Mouse (Mus musculus): ENCODE data around the gene Drd1.
A peak's percentile ranks its signal among the peaks of the same experiment; 100 is the strongest.

Gene Drd1

DNA sequence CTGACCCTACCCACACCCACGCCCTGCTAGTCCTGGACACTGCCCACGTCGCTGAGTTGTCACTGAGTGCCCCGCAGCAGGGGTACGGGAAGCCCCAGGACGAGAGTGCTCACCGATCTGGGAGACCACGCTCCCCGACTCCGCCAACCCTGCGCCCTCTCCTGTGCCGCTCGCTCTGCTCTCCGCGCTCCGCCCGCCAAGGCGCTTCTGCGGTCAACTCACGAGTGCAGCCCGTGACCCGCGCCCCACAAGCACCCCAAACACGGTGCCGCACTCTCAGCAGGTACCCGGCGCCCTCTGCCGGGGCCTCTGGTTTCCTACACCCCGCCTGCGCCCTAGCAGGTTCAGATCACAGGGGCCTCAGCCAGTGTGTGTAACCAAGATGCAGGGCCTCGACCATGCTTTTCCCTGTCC lies at the start of gene Drd1:
TSS of gene Drd1 (minus strand) at position 258 of the 414 bp plus-strand sequence.
- no peak for DNase-seq (ENCODE audit: low spot score)

- no peak for DNase-seq (ENCODE audit: low spot score)
Measured at GRCm38 (mm10) chr13:54103866-54104265, 48.4 kb upstream of the Drd1 start.

- DNase-seq (ENCODE audit: low spot score): no peak
Measured at GRCm38 (mm10) chr13:54103271-54103670, 47.8 kb upstream of the Drd1 start.

GRCm38 (mm10) chr13:54102061-54102460 lies 46.6 kb upstream of the Drd1 start:
- no peak for DNase-seq (ENCODE audit: low spot score)

- peak; percentile 74 for DNase-seq (ENCODE audit: low spot score)
Measured at GRCm38 (mm10) chr13:54101031-54101820, 45.7 kb upstream of the Drd1 start.

GRCm38 (mm10) chr13:54097797-54098196 lies 42.3 kb upstream of the Drd1 start:
- DNase-seq (ENCODE audit: low spot score): no peak

DNA sequence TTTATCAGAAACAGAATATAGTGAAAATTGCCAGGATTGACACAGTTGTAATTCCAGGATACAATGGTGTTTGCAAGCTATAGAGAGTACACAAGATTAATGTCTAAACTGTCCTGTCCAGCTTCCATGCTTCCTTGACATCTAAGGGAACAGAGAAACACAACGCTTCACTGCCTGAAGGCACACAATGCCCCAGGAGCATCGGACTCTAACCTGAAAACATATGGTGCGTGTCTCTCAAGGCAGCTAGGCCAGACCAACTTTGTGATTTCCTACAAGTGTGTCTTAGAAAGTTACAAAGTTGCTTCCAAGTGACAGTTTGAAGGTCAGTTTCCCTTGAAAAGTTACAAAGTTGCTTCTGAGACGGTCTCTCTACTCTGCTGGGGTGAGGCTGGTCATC lies 41.7 kb upstream of the Drd1 start:
- no peak for DNase-seq (ENCODE audit: low spot score)

- DNase-seq (ENCODE audit: low spot score): no peak
Measured at GRCm38 (mm10) chr13:54095721-54096120, 40.2 kb upstream of the Drd1 start.

DNA sequence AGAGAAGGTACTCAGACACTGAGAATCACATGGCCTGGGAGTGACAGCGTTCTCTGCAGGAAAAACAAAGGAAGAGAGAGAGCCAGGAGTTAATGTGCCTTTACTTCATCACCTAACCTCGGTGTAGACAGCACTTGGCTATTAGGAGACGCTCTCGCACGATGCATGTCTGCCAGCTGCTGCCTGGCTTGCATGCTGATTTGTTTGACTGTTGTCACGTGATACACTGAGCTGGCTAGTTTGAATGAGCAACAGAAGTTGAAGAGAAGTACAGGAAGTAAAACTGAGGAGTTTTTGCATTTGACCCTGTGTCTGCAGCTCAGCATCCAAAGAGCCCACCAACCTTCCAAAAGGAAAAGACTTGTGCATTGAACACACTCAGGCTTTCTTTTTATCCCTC lies 39.5 kb upstream of the Drd1 start:
- DNase-seq (ENCODE audit: low spot score): no peak

GRCm38 (mm10) chr13:54094349-54094748 lies 38.8 kb upstream of the Drd1 start:
- no peak for DNase-seq (ENCODE audit: low spot score)

GRCm38 (mm10) chr13:54091719-54092118 lies 36.2 kb upstream of the Drd1 start:
- no peak for DNase-seq (ENCODE audit: low spot score)

- no peak for DNase-seq (ENCODE audit: low spot score)
Measured at GRCm38 (mm10) chr13:54085266-54085665, 29.8 kb upstream of the Drd1 start.

DNA sequence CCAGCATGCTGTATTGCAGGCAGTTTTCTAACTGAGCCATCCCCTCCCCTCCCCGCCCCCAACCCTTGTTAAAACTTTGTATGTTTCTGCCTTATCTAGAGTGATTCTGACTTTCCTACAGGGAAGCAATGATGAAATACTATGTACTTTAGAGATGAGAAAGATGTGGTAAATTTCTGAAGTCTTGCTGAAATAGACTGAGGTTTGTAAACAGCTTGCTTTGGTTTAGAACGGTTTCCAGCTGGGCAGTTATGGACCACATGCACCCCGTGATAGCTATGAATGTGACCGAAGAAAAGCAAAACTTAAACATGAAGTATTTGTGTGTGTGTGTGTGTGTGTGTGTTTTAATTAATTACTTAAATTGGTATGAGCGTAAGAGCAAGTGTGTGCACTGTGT lies 29.3 kb upstream of the Drd1 start:
- DNase-seq (ENCODE audit: low spot score): no peak

- no peak for DNase-seq (ENCODE audit: low spot score)
Measured at GRCm38 (mm10) chr13:54084178-54084577, 28.7 kb upstream of the Drd1 start.

GRCm38 (mm10) chr13:54082946-54083345 lies 27.4 kb upstream of the Drd1 start:
- DNase-seq (ENCODE audit: low spot score): no peak

DNA sequence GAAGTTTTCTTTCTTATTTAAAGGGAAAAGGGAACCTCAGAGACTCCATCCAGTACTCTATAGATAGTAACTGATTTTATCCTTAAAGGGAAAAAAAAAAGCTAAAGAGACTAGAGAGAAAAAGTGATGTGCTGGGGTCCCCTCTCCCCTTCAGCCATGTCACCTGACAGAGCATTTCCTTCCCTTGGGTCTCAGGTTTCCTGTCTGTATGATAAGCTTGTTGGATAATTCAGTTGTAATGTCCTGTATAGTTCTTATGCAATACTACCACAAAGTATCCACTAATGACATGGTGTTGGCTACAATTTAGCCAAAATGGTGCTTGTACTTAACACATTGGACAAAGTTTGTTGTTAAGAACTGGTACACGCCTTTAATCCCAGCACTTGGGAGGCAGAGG lies 25.3 kb upstream of the Drd1 start:
- no peak for DNase-seq (ENCODE audit: low spot score)

GRCm38 (mm10) chr13:54079782-54080759 lies 24.6 kb upstream of the Drd1 start:
- DNase-seq (ENCODE audit: low spot score): peak; percentile 85

DNA sequence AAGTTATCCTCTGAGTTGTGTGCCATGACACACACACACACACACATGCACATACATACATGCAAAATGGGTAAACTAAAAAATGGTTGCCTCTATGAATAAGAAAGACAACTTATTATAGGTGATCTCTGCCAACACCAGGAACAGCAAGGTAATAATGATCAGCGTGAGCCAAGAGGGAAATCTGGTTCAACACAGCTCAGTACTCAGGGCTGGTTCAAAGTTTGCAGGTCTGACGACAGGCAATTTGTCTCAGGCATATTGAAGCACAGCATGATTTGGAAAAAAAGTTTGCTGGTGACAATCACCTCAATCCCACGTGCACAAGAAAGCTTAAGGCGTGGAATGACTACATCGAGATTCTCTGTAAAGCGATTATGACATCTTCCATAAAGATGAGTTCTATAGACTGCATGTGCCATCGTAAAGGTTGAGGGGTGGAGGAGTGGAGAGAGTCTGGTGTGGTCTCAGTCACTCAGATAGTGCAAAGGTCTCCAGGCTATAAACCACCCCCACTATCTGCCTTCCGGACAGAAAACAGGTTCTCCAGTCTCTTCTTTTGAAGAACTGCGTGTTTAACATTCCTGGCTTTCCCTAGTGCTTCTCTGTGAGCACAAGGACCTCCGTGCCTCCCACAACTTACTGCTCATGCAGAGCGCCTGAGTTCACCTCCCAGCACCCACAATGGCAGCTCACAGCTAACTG lies 22.1 kb upstream of the Drd1 start:
- DNase-seq (ENCODE audit: low spot score): no peak

DNA sequence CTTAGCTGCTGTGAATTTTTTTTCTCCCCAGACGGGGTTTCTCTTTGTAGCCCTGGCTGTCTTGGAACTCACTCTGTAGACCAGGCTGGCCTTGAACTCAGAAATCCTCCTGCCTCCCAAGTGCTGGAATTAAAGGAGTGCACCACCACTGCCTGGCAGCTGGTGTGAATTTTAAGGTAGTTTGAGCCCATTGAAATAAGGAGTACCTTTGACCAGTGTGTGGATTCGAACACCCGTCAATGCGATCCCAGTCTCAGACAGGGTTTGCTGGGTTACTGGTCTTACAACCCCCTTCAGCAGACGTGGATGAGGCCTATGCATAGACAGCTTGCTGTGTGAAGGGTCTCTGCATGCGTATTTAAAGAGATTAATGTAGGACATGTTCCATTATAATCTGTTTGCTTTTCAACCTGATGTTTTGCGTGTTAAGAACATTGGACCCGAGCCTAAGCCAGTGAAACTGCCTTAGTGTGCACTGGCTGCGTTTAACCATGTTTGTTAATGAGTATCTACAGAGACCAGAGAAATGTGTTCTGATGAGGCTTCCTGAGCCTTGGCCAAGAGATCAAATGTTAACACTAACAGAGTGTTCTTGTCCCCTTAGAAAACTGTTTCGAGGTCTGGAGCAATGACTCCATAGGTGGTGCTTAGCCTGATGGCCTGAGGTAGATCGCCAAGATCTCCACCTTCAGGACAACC lies 21.4 kb upstream of the Drd1 start:
- no peak for DNase-seq (ENCODE audit: low spot score)

DNA sequence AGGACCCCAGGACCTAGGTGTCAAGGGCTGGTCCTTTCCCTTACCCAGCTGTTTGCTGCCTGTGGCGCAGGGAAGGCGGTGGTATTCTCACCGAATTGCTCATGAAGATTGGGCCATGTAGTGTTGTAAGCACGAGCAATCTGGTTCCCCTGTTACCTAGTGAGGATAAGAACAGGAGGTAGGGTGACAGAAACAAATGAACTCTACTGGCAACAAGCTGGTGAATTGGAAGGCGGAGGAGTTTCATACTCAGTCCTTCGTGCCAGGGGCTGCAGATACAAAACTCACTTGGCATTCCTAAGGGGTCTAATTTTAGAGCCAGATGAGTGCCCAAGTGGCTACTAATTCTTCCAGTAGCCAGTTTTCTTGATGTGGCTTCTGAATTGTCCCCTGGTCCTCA lies 20.5 kb upstream of the Drd1 start:
- DNase-seq (ENCODE audit: low spot score): peak; percentile 82

DNA sequence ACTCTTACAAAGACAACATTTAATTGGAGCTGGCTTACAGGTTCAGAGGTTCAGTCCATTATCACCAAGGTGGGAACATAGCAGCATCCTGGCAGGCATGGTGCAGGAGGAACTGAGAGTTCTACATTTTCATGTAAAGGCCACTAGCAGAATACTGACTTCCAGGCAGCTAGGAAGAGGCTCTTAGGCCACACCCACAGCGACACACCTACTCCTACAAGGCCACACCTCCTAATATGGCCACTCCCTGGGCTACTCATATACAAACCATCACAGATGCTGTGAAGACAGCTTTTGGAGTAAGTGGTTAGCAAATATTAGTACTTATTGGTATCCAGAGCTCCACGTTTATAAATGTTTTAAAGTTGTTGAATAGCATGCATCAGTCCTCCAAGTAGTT lies 19.9 kb upstream of the Drd1 start:
- DNase-seq (ENCODE audit: low spot score): peak; percentile 67

- peak; percentile 74 for DNase-seq (ENCODE audit: low spot score)
Measured at GRCm38 (mm10) chr13:54073491-54073890, 18.0 kb upstream of the Drd1 start.

Data from adipocyte (in vitro differentiated cells).